Mouse (Mus musculus) CD4-positive helper T cell, adult 2 months (primary cell): ENCODE data around the gene Phf5a.

Experiments used
- DNase-seq: peaks from one replicate; pipeline ENCODE4 v3.0.0-alpha.2; 2012; ENCODE audit warnings: low read depth, missing footprints, low spot score

Phf5a gene

GRCm38 (mm10) chr15:81828426-81829207 lies 43.1 kb downstream of the Phf5a start:
- no peak for DNase-seq

GRCm38 (mm10) chr15:81824832-81825231 lies 46.9 kb downstream of the Phf5a start:
- no peak for DNase-seq

DNA sequence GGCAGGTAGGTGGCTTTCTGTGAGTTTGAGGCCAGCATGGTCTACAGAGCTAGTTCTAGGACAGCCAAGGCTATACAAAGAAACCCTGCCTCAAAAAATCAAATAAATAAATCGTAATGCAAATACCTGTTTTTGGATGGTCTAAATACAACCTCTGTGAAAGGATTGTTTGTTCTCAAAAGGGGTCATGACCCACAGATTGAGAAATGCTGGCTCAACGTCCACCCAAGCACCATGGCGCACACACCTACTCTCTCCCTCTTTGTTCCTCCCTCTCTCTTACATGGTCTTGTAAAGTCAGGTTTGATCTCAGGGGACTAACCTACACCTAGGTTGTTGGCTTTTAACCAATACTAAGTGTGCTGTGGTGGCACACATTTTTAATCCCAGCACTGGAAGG lies 49.1 kb downstream of the Phf5a start:
- no peak for DNase-seq

DNA sequence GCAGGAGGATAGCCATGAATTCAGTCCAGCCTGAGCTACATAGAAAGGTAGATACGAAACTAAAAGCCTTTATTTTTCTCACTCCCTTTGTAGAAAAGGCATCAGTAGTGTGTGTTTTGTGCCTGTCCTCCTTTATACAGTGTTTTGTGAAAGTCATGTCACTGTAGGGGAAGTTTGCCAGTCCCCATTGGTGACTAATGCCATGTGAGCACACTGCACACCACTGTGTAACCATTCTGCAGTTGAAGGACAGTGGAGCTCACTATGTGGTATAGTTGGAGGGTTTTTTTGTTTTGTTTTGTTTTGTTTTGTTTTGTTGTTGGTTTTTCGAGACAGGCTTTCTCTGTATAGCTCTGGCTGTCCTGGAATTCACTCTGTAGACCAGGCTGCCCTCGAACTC lies 53.3 kb downstream of the Phf5a start:
- DNase-seq: no peak

- DNase-seq: no peak
These were observed 56.9 kb downstream of the Phf5a start for GRCm38 (mm10) chr15:81814716-81815370.
